Mouse (Mus musculus) liver (tissue): ENCODE results near the gene Cphx1.
"Not testable (repeated sequence)": the region's sequence is repeated elsewhere in the genome, so short reads cannot be mapped to it uniquely, and the experiment has no call there.

Experiments used
- DNase-seq: peaks from one replicate; pipeline ENCODE4 v3.0.0-alpha.2; 2020; ENCODE audit warnings: mixed read lengths

Gene Cphx1

DNA sequence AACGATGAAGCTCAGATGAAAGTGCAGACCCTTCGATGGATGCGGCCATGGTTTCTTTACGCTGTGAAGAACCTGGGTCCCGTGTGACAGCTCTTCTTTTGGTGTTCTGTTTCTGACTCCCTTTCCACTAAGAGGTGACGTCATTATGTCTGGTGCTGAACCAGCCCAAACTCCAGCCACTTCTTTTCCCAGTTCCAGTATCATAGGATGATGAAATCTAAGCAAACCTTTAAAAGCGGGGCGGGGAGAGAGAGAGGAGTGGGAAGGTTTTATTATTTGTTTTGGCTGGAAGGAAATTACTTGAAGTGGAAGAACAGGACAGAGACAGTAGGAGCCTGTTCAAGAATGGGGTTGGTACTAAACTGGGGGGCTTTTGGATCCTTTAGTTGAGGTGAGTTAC is at the start of gene Cphx1:
Cphx1 (plus strand) TSS at position 301 of the 400 bp plus-strand sequence.
- DNase-seq: not testable (repeated sequence)

DNA sequence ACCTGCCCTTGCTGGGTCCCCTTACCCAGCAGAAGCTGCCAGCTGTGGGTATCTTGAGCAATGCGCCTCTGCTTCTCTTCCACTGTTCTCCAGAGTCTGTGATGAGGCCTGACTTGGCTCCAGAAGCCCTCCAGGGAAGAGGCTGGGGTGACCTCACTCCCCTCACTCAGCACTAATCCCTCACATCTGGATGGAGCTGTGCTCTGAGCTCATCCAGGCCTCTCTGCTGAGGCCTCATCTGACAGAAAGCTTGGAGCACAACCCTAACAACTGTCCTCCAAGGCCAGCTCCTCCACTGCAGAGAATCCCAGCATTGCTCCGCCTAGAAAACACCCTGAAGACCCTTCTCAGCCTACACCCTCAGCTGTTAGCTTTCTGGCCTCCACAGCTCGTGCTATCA is 43.5 kb upstream of the Cphx1 start:
- not testable (repeated sequence) for DNase-seq

DNA sequence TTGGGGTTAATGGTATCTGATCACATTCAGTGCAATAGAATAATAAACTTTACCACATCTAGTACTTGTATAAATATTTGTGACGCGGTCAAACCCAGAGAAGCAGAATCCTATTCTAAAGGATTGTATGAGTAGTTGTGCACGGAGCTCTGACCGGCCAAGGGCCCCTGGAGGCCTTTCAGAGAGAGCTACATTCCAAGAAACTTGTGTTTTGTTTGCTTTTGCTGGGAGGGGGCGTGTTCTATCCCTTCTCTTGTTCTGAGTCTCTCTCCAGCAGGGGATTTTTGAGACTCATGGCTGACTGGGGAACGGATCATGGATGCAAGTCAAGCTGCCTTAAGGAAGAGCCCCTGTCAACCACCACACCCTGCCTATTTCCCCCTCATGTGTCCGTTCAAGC is 42.4 kb upstream of the Cphx1 start:
- not testable (repeated sequence) for DNase-seq

DNA sequence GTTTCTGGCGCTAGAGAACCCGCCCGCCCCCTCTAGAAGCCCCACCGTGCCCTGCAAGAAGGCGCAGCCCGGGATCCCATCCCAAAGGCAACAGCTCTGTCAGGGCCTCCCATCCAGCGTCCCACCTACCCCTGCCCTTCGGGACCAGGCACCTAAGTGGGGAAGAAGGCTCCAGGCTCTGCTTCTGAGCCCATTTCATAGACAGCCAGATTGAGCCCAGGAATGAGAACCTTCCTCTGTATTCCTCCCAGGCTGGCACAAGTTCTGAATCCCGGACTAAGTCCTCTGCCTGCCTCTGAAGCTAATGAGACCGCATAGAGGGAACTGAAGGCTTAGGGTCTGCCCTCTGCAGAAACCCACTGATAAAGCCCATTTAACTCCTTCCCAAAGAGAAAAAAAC is 35.1 kb upstream of the Cphx1 start, which contains the start of gene Plac9a:
Plac9a (minus strand) TSS at position 101 of the 400 bp plus-strand sequence.
- DNase-seq: not testable (repeated sequence)

DNA sequence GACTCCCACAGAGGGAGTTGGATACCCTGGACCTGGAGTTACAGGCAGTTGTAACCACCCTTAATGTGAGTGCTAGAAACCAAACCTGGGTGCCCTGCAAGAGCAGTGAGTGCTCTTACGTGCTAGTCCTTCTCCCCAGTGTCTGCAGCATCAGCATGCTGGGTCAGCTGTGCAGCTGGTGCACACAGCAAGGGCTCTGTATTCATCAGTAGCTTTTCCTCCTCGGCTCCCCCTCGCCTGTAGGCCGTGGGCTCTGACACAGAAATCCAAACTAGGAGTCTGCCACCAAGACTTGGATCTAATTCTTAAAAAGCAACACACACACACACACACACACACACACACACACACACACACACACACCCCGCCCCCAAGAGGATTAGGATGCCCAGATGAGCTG is 32.9 kb upstream of the Cphx1 start:
- not testable (repeated sequence) for DNase-seq

DNA sequence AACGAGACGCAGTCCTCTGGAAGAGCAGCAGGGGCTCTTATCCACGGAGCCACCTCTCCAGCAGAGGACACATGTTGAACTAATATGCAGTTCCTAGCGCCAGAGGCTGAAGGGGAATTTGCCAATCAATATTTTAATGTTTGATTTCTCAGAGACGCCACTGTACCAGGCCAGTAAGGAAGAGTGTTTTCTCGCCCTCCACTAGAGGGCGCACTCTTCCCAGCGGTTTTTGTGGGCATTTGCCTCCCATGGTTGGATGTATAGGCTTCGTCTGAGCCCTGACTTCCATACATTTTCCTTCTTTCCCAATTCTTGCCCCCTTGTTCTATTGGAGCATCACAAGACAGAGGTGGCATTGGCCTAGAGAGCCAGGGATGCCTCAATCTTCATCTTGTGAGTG is 30.8 kb upstream of the Cphx1 start:
- not testable (repeated sequence) for DNase-seq

DNA sequence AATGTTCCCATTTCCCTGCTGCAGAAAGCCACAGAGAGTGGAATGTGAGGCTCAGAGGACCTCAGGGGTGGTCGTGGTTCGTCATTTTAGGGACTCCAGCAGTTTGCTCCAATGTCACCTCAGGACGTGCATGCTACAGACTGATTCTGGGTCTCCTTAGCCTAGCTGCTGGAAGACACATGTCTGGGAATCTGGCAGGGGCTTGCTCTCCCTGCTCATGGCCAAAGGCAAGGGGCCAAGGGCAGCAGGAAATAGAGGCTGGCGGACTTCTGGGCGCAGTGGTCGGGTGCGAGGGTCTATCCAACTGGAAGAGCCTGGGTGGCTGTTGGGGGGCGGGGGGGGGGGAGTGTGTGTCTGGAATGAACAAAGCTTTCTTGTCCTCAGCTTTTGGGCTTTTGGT is 29.1 kb upstream of the Cphx1 start:
- DNase-seq: not testable (repeated sequence)

DNA sequence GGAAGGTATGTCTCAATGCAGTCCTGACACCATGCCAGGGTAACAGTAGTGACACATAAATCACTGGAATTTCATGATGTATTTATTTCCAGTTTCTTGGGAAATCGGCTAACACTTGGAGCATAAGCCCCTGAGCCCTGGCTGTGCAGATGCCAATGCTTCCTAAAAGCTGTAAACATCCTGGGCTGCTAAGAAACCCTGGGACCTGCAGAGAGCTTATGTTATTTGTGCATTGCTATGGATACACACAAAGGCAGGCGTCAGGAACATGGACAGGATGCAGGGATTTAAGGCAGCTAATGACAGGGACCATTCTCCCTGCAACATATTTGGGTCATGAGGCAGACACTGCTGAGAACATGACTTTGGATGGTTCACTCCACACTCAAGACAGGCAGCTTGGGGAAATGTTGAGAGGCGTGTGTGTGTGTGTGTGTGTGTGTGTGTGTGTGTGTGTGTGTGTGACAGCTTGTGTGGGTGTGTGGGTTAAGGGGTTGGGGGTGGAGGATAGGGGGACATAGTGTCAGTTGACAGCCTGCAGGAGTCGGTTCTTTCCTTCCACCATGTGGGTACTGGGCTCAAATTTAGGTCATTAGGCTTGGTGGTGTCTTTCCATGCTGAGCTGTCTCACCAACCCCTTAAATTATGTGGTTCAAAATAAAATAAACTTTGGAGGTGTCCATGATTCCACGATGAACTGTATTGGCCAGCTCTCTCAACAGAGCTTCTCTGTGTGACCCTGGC is 19.5 kb upstream of the Cphx1 start:
- not testable (repeated sequence) for DNase-seq

DNA sequence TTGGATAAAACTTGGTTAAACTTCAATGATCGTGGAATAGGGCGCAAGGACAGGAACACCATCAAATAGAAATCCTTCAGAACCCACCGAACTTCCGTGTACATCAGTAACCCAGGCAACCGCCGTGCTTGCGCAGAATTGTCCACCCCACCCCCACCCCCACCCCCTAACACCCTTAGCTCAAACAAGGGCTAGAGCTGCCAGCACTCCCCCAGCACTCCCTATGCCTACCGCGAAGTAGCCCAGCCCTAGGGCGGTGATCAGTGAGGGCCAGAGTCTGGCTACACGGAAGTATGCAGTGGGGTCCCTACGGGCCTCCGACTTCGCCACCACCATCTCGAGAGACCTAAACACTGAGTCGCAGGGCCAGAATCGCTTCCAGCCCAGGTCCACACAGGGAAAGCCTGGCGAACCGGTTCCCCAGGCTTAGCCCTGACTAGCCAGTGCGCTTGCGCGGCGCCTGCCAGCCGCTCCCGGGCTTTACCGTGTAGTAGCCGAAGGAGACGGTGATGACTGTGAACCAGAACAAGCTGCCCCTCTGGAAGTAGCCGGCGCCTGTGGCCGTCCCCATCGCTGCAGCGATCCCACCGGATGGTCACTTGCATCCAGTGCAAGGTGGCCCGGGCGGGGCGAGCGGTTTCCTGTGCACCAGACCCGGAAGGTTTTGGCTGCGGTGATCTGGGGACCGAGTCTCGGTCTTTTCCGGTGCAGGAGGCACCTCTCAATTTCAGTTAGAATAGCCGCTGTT is 11.1 kb upstream of the Cphx1 start:
- DNase-seq: not testable (repeated sequence)

DNA sequence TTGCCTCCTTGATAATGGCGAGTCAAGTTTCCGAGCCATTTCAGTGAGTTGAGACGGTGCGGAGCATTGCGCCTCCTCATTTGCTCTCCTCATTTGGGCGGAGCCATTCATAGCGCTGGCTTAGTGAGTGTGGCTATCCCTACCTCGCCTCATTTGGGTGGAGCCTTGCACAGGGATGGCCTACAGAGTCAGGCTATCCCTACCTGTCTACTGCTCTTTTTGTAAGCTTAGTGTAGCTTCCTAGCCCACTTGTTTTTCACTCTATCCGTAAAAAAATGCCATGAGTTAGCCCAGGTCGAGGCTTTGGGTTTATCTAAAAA is 10.6 kb upstream of the Cphx1 start, which contains the start of gene Tmem254a:
Tmem254a (minus strand) TSS at position 111 of the 320 bp plus-strand sequence.
- DNase-seq: not testable (repeated sequence)

DNA sequence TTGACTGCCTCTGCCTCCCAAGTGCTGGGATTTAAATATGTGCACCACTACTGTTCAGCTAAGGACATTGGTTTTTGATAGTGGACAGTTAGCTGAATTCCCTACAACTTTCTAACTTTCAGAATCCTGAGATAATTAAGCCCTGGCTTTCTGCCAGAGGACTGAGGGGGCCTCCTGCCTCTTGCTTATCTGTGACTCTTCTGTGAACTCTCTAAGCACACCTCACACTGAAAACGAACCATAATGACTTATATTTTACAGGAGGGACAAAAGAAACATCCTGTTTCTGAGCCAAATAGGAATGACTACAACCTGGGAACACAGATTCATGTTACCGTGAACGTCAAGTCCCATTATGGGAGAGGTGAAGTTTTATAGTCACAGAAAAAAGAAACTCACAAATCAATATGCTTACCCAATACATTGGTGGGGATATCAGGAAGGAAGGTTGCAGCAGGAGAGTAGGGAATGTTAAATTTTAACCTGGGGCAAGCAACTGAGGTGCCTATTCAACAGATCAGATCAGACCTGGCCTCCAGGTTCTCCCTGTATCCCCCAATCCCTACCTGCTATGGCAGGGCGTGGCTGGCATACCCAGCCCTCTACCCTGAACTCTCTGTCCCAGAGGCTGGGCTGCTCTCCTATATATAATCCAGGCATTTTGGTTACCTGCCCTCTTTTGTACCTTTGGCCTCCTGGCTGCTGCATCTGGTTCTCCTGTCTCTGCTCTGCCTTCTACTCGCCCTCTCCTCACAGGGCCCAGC is 1.1 kb upstream of the Cphx1 start:
- not testable (repeated sequence) for DNase-seq

DNA sequence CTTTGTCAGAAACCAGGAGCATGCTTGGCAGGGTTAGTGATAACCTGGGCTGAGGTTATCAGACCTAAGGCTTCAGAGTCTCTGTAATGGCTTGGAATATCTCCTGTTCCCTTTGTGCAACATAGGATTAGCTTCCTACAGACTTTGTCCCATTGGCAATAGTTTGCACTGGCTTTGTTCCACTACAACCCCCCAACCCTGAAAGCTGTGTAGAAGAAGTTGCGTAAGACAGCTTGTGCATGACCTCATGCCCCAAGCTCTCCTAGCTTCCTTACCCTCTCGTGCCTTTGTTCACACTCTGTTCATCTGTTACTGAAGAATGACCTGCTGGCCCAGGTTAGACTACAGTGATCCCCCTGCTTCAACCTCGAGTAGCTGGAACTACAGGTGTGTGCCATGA is 19.8 kb downstream of the Cphx1 start:
- not testable (repeated sequence) for DNase-seq

DNA sequence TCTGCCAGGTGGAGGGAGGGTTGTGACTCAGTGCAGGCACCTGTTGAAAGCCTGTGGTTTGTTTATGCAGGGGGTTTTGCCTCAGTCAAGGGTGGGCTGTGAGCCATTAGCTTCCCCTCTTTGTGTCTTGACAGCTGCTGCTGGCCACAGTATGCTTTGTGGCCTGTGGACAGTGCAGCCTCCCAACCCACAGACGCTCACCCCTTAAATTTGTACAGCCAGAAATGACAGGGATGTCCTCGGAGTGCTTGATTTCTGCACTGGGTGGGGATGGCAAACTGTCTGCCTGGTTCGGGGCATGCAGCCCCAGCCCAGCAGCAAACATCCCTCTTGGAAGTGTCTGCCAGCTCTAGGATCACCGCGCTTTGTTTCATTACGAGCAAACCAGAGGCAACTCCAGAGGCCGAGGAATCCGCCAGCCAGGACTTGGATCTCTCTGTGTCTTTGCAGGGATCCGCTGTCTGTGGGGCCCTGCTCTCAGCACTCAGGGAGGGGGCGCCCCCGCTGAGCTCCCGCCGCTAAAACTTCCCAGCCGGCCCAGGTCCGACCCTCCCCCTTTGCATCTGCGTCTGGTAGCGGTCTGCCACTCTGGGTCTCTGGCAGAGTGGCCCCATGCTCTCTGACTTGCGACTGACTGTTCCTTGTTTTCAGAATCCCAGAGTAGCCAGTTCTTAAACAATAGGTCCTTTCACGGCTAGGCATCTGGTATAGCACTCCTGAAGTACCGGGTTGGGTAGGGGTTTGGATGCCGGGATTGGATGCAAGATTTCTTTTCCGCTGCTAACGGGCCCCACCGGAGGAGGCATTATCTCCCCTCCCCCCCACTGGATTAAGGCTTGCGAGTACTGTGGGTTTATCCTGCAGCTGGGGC is 40.5 kb downstream of the Cphx1 start, which contains the start of gene Duxbl1:
Duxbl1 (plus strand) TSS at position 207 of the 871 bp plus-strand sequence.
- DNase-seq: not testable (repeated sequence)

DNA sequence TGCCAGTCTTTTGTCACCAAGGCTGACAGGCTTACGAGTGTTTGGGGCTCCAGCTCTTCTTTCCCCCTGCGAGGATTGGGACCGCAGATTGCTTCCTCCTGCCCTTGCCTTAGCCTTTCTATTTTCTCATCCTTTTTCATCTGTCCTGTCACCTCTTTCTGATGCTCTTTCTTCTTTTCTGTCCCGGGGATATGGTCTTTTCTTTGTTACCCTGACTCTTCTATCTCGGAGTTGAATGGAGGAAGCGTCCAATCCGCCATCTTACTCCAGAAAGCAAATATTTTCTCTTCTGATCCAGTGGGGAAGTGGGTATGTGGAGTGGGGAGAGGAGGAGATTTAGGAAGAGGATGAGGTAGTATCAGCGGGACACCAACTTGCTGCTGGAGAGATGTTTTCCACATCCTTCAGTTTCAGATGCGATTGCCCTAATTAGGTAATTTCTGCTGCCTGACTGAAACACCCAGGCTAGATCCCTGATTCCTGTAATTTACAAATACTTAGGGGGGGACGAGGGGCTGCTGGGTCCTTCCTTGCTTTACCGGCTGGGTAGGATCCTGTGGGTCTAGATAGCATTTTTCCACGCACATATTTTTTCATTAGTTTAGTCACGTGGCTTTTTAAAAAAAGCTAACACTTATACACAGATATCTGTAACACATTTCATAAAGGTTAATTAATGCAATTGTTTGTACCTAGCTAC is 41.3 kb downstream of the Cphx1 start:
- DNase-seq: not testable (repeated sequence)

DNA sequence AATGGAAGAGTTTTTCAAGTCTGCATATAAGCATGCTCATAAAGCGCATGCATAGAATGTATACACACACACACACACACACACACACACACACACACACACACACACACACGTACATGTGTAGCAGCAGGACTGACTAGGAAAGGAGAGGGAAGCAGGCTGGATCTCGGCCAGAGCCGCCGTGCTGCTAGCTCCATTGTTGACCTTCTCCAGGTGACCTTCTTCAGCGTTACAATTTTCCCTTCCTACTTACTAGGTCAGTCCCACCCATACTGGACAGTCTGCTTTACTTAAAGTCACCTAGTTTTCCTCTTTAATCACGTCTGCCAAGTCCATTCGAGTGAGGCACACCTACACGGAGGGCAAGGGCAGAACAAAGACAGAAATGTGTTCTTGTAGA is 43.8 kb downstream of the Cphx1 start:
- DNase-seq: not testable (repeated sequence)
